Mouse (Mus musculus): ENCODE measurements at regions not wholly inside any gene's neighbourhood (a gene's known extent, or its start where the extent isn't known, plus 50 kb on each side); places are given as distances from the start of the nearest gene placed in this dataset.
"Not testable (repeated sequence)": the region's sequence is repeated elsewhere in the genome, so short reads cannot be mapped to it uniquely, and the experiment has no call there.

GRCm38 (mm10) chrX:166809165-166809564 is 223.6 kb upstream of the Egfl6 start:
- no peak for ATAC-seq (replicated peaks in 1 of 2; ENCODE audit: insufficient read depth in 1 of 2, low FRiP score in 2 of 2, low TSS enrichment in 1 of 2, low read depth in 1 of 2, poor library complexity in 2 of 2, severe bottlenecking in 2 of 2)

- no peak for ATAC-seq (replicated peaks in 1 of 2; ENCODE audit: insufficient read depth in 1 of 2, low FRiP score in 2 of 2, low TSS enrichment in 1 of 2, low read depth in 1 of 2, poor library complexity in 2 of 2, severe bottlenecking in 2 of 2)
These were observed 222.7 kb upstream of the Egfl6 start for GRCm38 (mm10) chrX:166808207-166808606.

GRCm38 (mm10) chrX:166805957-166806356 is 220.4 kb upstream of the Egfl6 start:
- no peak for ATAC-seq (replicated peaks in 1 of 2; ENCODE audit: insufficient read depth in 1 of 2, low FRiP score in 2 of 2, low TSS enrichment in 1 of 2, low read depth in 1 of 2, poor library complexity in 2 of 2, severe bottlenecking in 2 of 2)

- no peak for ATAC-seq (replicated peaks in 1 of 2; ENCODE audit: insufficient read depth in 1 of 2, low FRiP score in 2 of 2, low TSS enrichment in 1 of 2, low read depth in 1 of 2, poor library complexity in 2 of 2, severe bottlenecking in 2 of 2)
These were observed 220.0 kb upstream of the Egfl6 start for GRCm38 (mm10) chrX:166805480-166805879.

- ATAC-seq (replicated peaks in 1 of 2; ENCODE audit: insufficient read depth in 1 of 2, low FRiP score in 2 of 2, low TSS enrichment in 1 of 2, low read depth in 1 of 2, poor library complexity in 2 of 2, severe bottlenecking in 2 of 2) = peak; percentile 32 to 60; a peak in 2 of 4 replicates
These were observed 217.7 kb upstream of the Egfl6 start for GRCm38 (mm10) chrX:166803246-166803645.

- no peak for ATAC-seq (replicated peaks in 1 of 2; ENCODE audit: insufficient read depth in 1 of 2, low FRiP score in 2 of 2, low TSS enrichment in 1 of 2, low read depth in 1 of 2, poor library complexity in 2 of 2, severe bottlenecking in 2 of 2)
These were observed 215.5 kb upstream of the Egfl6 start for GRCm38 (mm10) chrX:166801017-166801416.

GRCm38 (mm10) chrX:166795651-166796050 is 210.1 kb upstream of the Egfl6 start:
- no peak for ATAC-seq (replicated peaks in 1 of 2; ENCODE audit: insufficient read depth in 1 of 2, low FRiP score in 2 of 2, low TSS enrichment in 1 of 2, low read depth in 1 of 2, poor library complexity in 2 of 2, severe bottlenecking in 2 of 2)

GRCm38 (mm10) chrX:166789031-166789430 is 203.5 kb upstream of the Egfl6 start:
- no peak for ATAC-seq (replicated peaks in 1 of 2; ENCODE audit: insufficient read depth in 1 of 2, low FRiP score in 2 of 2, low TSS enrichment in 1 of 2, low read depth in 1 of 2, poor library complexity in 2 of 2, severe bottlenecking in 2 of 2)

GRCm38 (mm10) chrX:166787137-166787536 is 201.6 kb upstream of the Egfl6 start:
- ATAC-seq (replicated peaks in 1 of 2; ENCODE audit: insufficient read depth in 1 of 2, low FRiP score in 2 of 2, low TSS enrichment in 1 of 2, low read depth in 1 of 2, poor library complexity in 2 of 2, severe bottlenecking in 2 of 2) = not testable (repeated sequence)

- no peak for ATAC-seq (replicated peaks in 1 of 2; ENCODE audit: insufficient read depth in 1 of 2, low FRiP score in 2 of 2, low TSS enrichment in 1 of 2, low read depth in 1 of 2, poor library complexity in 2 of 2, severe bottlenecking in 2 of 2)
These were observed 200.1 kb upstream of the Egfl6 start for GRCm38 (mm10) chrX:166785615-166786014.

- no peak for ATAC-seq (replicated peaks in 1 of 2; ENCODE audit: insufficient read depth in 1 of 2, low FRiP score in 2 of 2, low TSS enrichment in 1 of 2, low read depth in 1 of 2, poor library complexity in 2 of 2, severe bottlenecking in 2 of 2)
These were observed 197.9 kb upstream of the Egfl6 start for GRCm38 (mm10) chrX:166783377-166783776.

GRCm38 (mm10) chrX:166779334-166780092 is 194.0 kb upstream of the Egfl6 start:
- no peak for ATAC-seq (replicated peaks in 1 of 2; ENCODE audit: insufficient read depth in 1 of 2, low FRiP score in 2 of 2, low TSS enrichment in 1 of 2, low read depth in 1 of 2, poor library complexity in 2 of 2, severe bottlenecking in 2 of 2)

GRCm38 (mm10) chrX:166773408-166773854 is 187.9 kb upstream of the Egfl6 start:
- ATAC-seq (replicated peaks in 1 of 2; ENCODE audit: insufficient read depth in 1 of 2, low FRiP score in 2 of 2, low TSS enrichment in 1 of 2, low read depth in 1 of 2, poor library complexity in 2 of 2, severe bottlenecking in 2 of 2) = no peak

- no peak for ATAC-seq (replicated peaks in 1 of 2; ENCODE audit: insufficient read depth in 1 of 2, low FRiP score in 2 of 2, low TSS enrichment in 1 of 2, low read depth in 1 of 2, poor library complexity in 2 of 2, severe bottlenecking in 2 of 2)
These were observed 181.5 kb upstream of the Egfl6 start for GRCm38 (mm10) chrX:166766991-166767390.

GRCm38 (mm10) chrX:166765647-166766046 is 180.1 kb upstream of the Egfl6 start:
- no peak for ATAC-seq (replicated peaks in 1 of 2; ENCODE audit: insufficient read depth in 1 of 2, low FRiP score in 2 of 2, low TSS enrichment in 1 of 2, low read depth in 1 of 2, poor library complexity in 2 of 2, severe bottlenecking in 2 of 2)

- ATAC-seq (replicated peaks in 1 of 2; ENCODE audit: insufficient read depth in 1 of 2, low FRiP score in 2 of 2, low TSS enrichment in 1 of 2, low read depth in 1 of 2, poor library complexity in 2 of 2, severe bottlenecking in 2 of 2) = no peak
These were observed 176.6 kb upstream of the Egfl6 start for GRCm38 (mm10) chrX:166762098-166762497.

GRCm38 (mm10) chrX:166757152-166757551 is 171.6 kb upstream of the Egfl6 start:
- ATAC-seq (replicated peaks in 1 of 2; ENCODE audit: insufficient read depth in 1 of 2, low FRiP score in 2 of 2, low TSS enrichment in 1 of 2, low read depth in 1 of 2, poor library complexity in 2 of 2, severe bottlenecking in 2 of 2) = no peak

GRCm38 (mm10) chrX:166754967-166755654 is 169.6 kb upstream of the Egfl6 start:
- ATAC-seq (replicated peaks in 1 of 2; ENCODE audit: insufficient read depth in 1 of 2, low FRiP score in 2 of 2, low TSS enrichment in 1 of 2, low read depth in 1 of 2, poor library complexity in 2 of 2, severe bottlenecking in 2 of 2) = no peak

Measured in hematopoietic stem cell, adult 5-6 weeks (primary cell).